Mouse (Mus musculus) ovary, postnatal 14 days (tissue): ENCODE results near the gene Blnk.

Source experiments
- DNase-seq: peaks from one replicate; pipeline ENCODE4 v3.0.0; 2022; ENCODE audit warnings: low spot score

Gene Blnk

DNA sequence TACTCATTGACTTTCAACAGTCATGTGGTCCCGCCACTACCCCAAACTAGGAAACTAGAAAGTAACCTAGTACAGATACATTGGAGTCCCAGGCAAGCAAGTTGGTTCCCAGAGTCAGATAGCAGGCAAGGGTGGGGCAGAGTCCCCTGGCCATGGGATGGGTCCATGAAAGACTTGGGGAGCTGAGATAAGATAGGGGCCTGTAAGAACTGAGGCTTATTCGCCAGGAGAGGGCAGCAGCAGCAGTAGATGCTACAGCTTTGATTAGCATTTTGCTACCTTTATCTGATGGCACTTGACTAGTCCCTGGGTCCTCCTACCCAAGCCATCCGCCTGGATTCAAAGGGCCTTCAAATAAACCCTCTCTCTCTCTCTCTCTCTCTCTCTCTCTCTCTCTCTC lies 5.2 kb upstream of the Blnk start:
- DNase-seq: no peak

DNA sequence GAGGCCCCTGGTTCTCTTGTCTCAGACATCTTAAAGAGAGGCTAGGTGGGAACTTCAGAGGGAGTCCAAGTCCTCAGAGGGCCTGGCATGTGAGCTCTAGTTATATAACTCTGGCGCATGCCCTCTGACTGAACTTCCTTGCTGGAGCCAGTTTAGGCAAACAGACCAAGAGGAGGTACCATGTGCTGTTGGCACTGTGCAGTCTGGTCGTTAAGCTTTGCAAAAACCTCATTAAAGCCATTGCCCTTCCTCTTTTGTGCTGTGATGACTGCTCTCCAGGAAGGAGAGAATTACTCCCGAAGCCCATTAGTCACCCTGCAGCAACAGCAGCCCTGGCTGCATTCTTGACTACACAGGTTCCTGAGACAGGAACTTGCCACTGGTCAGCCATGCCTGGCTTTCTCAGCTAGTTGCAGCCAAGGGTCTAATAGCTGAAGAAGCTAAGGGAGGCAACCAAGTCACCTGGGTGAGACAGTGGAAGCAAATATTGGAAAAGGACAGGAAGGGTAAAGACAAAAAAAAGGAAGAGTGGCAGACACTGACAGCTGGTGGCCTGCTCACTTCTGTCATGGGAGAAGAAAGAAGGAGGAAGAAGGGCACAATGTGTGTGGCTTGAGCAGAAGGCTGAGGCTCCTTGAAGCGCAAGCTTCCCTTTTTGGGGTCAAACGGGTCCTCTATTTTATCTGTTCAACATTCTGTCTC lies 4.3 kb upstream of the Blnk start:
- DNase-seq: no peak

DNA sequence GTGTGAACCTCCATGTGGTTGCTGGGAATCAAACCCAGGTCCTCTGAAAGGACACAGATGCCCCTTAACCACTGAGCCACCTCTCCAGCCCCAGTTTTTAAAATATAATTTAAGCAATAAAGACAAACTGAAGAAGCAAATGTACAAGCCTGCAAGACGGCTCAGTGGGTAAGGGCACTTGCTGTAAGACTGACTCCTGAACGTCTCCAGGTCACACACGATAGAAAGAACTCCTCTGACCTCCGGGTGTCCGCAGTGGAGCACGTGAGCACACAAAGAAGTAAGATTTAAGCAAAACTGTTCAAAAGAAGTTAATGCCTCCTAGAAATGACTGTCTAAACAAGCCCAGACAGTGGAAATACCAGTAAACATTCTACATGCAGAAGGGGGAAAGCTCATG lies 2.4 kb upstream of the Blnk start:
- no peak for DNase-seq

DNA sequence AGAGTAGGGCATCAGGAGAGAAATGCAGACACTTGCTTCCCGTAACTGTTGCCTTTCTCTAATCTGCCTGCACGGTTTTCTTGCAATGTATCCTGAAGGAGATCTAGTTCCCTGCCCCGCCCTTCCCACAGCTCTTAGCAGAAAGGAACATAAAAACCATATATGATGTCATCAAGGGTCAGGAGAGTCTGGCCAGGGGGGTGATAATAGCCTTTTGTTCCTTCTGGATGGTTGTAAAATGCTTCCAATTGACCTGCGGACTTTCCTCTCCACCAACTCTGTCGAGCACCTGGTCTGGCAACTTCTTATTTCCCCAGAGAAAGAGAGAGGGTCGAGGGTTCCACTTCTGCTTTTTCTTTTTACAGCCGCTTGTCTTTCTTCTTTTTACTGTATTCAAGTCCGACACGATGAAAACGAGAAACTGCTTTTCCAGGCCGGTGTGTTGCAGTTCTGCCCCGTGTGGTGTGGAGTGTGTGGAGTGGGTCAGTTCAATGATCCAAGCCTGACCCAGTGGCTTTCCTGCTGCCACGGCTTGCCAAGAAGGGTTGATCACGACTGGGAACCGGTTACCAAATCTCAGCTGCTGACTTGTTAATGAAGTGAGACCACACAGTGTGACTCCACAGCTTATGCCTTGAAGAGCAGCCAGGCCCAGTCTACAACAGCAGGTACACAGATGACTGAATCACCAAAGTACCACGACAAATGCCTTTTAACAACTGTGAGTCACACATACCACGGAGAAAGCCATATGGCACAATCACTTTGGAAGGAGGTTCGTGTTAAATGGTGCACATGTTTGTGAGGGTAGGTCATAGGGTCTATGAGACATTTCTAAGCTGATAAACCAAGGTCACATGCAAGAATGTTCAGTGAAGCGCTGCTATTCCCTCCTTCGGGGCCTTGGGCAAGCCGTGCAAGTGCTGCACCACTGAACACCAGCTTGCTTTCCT lies 1.4 kb upstream of the Blnk start:
- DNase-seq: no peak

DNA sequence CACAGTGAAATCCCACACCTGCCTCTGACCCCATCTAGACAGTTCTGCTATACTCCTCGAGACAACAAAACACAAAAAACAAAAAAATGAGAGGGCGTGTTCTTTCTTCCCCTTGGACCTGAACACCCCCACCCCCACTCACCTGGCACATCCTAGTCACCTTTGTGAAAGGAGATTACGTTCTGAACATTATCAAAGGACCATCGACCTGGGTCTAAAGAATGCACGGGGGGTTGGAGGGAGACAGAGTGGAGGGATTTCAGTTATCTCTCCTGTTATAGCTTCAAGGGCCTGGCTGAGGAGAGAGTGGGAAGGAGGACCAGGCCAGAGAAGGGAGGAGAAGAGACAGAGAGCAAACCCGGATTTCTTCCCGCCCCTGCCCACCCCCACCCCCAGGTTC lies 576 bp upstream of the Blnk start:
- no peak for DNase-seq

DNA sequence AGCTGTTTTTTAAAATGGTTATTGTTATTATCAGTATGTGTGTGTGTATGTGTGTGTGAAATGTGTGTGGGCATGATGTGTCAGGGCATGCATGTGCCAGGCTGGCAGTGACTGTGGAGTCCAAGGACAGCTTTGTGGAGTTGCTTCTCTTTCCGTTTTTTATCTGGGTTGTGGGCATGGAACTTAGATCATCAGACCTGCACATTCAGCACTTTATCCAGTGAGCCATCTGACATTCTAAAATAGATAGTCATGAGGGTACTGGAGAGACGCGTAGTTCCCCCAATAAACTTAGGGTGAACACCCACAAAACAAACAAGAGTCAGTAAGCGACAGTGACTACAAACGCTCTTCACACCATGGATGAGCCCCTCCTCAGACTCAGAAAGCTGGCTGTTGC lies 979 bp downstream of the Blnk start:
- DNase-seq: no peak

DNA sequence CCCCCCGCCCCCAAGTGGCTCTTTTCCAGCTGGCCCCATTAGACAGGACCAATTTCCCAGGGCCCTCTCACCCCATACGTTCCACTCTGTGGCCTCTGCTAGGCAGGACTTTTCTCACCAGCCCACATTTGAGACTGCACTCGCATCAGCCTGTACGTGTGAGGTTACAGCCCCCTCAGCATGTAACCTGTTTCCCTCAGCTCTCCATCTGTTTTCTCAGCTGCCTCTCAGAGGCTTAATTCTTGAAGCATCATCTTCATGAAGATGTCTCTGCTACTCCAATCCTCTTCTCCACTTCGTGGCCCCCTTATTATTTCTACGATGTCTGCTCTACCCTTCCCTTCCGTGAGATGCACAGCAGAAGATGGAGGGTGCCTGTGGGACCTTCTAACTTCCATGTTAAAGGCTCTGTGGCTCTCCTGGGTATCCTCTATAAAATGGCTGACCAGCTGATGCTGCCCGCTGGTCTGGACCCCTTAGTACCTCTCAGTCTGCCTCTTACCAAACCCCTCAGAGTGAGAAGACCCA lies 1.8 kb downstream of the Blnk start:
- DNase-seq: no peak

DNA sequence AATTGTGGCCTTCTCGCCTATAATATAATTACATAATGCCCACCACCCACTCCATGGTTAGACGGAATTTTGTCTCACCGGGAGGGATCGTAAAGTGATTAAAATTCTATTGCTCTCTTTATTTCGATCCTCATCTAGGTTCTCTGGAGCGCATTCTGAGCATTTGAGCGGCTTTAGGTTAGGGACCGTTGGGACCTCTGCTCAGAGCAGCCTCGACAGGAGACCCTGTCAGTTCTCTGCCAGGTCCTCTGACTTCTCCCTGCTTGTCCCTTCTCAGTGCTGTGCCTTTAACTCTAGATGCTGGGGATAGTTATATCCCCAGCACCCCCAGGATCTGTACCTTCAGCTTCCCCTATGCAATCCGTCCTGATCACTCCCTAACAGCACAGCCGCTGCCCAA lies 2.2 kb downstream of the Blnk start:
- no peak for DNase-seq

DNA sequence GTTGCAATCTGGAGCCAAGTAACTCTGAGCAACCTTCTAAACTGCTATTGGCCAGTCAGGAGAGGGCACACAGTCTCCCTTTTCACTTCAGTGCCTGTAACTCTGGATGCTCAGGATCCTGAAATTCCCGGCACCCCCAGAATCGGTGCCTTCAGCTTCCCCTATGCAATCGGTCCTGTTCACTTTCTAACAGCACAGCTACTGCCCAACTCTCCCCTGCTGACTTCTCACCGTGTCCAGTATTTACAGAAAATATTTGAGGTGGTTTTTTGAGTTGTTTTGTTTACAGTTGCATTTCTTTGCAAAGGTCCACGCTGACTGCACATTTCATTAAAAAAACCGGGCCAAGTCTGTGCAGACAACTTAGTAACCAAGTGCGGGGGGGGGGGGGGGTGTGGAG lies 2.7 kb downstream of the Blnk start:
- DNase-seq: no peak

DNA sequence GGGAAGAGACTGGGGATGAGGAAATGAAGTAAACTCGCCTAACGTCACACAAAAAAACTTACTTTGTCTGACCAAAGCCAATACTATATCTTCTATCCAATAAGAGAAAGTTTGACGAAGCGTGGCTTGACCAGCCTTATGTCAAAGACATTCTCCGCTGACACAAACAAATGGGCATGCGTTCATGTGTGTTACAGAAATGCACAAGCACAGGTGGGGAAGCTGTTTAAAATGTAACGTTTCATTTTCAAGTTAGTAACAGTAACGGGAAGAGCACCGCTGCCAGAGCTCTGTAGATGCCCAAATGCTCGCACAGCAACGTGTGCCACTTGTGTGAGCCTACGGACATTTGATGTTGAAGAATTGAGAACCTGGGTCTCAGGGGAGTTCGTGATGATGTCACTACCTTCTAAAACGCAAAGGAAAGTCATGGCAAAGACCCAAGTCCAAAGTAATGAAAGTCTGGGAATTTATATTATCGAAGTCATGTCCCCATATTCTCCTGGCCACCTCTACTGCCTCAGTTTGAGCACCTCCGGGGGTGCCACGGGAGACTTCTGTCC lies 3.5 kb downstream of the Blnk start:
- DNase-seq: no peak

DNA sequence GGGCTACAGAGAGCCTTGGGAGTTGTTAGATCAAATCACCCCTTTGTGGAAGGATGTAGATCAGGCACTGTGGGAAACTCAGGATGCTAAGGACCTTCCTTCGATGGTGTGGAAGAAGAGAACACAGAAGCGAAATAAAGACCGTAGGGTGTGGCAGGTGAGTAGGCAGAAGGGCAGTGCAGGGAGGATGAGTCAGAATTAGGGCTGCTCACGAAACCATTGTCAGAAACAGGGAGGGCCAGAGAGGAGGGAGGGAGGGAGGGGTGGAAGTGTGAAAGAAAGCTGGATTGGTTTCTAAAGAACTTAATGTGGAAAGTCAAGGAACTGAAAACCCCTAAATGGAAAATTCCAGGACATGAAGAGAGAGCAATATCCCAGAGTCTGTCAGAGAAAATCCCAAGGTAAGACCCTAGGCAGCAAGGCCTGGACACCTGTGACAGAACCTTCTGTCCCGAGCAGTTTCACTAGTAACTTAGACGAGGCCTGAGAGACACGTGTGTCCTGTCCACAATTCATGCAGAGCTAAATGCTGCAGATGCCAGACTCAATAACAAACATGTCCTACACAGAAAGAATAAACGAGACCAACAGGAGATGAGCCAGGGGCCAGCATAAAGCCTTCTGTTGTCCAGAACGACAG lies 4.3 kb downstream of the Blnk start:
- DNase-seq: no peak

DNA sequence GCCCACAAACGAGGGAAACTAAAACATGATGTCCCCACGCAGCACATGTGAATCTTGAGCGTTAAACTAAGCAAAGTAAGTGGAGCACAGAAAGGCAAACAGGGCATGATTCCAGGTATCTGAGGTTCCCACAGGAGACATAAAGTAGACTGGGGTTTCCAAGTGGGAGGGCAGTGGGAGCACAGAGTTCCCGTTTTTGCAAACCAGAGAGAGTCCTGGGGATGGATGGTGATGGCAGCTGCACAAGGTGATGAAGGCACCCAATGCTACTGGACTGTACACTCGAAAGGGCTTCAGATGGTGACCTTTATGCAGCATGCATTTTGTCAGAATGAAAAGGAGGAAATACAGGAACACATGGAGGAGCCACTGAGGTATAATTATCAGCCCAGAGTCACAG lies 5.5 kb downstream of the Blnk start:
- no peak for DNase-seq

DNA sequence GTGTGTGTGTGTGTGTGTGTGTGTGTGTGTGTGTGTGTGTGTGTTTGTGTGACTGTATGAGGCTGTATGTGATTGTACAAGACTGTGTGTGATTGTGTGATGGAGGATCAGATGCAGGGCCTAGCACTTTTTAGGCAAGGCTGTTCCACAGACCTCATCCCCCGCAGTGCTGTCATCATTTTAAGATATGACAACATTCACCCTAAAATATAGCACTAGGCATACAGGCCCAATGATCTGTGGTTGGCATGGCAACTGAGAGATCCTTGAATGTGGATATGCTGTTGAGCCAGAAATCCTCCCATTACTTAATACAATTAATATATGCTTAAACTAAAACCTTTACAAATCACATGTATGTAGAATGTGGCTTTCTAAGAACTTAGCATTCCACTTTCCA lies 9.8 kb downstream of the Blnk start:
- no peak for DNase-seq

DNA sequence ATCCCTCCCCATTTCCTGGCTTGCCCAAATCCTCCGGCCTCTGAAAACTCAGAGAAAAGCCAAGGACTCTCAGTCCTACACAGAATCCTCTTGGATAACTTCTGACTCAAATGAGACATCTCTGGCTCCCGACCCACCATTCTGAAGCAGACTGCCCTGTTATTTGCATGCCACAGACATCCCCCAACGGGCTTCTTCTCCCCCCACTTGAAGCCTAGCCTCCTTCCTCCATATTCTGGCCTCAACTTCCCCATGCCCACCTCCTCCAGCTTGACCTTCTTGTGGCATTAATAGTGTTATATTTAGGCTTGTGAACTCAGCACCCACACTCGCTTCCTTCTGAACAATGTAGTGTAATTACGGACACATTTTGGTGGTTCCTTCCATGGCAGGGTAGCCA lies 13.7 kb downstream of the Blnk start:
- no peak for DNase-seq

DNA sequence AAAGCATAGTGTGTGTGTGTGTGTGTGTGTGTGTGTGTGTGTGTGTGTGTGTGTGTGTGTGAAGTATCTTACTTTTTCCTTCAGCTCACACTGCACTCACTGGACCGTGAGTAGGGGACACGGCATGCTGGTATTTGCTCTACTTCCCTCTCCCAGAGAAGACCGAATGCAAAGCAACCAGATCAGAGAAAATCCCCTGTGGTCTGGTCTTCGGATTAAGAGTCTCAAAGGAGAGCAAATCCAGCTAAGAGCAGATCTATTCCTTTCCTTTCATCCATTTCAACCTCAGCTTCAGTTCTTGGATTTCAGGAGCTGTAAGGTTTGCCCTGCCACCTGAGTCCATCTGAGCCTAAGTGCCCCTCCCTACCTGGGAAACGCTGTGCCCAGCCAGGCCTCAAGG lies 16.3 kb downstream of the Blnk start:
- no peak for DNase-seq

DNA sequence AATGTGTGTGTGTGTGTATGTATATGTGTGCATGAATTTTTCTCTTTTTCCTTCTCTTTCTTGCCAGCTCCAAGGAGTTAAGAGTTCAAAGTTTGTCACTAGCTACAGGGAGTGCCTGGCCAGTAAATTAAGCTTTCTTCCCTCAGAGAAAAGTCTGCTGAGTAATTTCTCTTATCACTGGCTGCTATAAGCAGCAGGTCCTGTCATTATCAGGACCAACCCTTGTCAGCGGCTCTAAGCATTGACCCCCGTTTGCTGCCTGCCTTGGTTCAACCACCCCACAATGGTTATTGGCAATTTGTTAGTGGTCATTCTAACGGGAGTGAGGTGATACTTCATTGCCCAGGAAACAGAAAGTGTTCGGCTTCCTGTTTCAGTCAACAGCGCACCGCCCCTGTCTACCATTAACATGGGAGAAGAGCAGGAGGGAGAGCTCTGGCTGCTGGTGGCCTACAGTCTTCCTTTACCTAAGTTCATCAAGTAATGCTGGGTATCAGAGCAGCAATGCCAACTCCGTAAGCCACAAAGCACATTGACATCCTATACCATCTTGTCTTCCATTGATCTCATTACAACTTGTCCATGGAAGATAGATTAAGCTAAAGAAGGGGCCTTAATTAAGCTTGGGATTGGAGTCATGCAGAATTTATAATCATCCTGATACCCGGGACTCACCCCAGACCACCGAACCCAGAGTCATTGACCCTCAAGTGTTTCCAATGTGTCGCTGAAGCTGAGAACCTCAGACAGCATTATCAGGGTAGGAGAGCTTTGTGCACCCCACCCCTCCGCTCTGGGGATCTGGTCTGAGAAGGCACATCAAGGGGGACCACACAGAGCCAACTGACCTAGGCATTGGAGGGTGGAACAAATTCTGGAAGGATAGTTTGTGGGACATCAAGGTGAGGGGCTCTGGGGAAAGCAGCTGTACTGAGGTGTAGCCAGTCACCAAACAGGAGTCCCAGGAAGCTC lies 17.1 kb downstream of the Blnk start:
- DNase-seq: no peak

DNA sequence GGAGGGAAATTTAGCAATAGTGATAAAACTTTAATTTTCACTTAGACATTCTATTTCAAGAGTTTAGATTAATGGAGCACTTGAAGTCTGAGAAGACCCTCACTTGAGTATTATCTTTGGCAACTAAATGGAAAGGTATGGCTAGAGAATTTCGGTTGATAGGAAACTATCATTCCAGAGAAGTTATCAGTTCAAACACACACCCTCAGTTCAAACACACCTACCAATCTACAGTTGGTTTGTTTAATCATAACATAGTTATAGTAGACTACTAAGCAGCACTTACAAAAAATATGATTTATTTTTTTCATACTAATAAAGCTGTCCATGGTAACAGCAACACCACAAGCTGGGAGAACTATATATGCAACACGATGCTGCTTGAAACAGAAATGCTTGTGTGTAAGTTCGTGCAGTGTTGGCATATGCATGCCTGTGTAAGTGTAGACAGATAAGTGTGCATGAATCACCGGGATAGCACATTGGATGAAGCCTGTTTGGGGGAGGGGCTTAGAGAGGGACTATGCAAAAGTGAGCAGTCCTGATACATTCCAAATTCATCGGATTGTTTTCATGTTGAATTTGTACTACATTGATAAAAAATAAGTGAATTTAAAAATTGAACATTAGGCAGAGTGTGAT lies 22.9 kb downstream of the Blnk start:
- DNase-seq: no peak

DNA sequence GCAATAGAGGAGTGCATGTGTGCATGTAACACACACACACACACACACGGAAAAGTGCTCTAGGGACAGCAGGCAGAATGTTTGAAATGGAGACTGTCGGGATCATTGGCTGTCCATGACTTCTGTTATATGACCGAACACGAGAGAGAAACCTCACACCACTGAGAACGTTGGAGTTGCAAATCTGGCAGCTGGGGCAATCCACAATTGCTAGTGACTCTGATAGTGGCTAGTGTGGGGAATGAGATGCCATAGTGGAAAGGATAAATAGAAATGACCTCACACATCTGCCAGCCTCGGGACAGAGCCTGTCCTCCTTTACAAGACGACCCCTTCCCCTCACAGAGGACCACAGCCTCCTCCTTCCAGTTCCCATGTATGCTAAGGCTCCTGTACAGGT lies 23.6 kb downstream of the Blnk start:
- no peak for DNase-seq

DNA sequence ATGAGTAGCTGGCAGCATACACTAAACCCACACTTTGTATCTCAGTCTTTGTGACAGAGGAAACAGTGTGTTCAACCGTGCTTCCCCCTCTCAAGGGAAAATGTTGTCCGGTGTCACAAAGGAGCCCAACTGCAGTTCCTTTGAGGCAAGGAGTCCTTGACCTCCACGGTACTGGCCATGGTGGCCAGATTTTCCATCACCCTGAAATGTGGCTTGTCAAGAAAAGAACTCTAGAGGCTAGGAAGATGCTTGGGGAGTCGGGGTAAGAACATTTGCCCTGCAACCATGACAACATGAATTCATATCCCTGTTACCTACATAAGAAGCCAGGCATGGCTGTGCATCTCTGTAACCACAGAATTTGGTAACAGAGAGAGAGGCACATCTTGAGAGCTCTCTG lies 24.0 kb downstream of the Blnk start:
- DNase-seq: no peak

DNA sequence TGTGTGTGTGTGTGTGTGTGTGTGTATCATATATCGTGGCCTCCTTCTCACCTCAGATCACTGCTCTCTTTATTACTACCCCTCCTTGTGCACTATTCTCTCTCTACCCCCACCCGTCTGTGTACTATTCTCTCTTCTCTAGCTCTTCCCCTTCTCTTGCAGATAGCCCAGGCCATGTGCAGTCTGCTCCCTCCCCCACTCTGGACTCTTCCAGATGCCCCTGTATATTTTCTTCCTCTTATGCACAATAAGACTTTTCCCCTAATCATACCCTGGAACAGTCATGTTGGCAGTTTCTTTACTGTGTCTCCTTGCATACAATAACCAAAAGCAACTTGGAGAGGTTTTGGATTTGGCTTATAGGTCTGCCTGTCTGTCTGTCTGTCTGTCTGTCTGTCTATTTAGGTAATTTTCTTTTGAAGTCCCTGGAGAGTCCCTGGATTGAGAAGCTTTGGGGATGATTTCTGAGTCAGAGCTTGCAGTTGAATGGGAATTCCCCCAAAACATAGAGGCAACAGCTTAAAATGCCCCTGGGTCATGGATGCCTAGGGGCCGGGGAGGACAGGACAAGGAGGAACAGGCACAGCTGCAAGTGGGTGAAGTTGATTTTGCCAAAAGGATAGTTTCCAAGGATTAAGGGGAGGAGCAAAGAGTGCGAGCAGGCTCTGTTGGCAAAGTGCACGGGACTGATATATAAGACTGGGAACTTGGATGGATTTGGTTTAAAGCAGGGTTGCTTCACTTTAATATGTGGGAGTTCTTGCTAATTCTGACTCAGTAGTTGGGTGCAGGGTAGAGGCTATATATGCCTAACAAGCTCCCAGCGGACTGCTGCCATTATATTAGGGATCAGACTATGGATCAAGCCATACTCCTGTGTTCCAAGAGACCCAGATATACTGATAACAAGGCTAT lies 29.1 kb downstream of the Blnk start:
- no peak for DNase-seq
